Mouse (Mus musculus) cortical plate, adult 2 months (tissue): ENCODE results near the gene Zfp61.

Experiments
- CTCF ChIP-seq: fragments of 200-500 bp; IDR thresholded peaks from 2 replicates; pipeline ENCODE4 v1.5.1; 2011; ENCODE audit warnings: mild to moderate bottlenecking, control low read depth, low read length; ENCODE audit not compliant: insufficient read depth; ENCODE audit errors: extremely low read depth
- POLR2A ChIP-seq: fragments of 200-500 bp; IDR thresholded peaks from 2 replicates; pipeline ENCODE4 v1.6.1; 2011; ENCODE audit warnings: mild to moderate bottlenecking, low read length, control low read depth; ENCODE audit not compliant: insufficient read depth; ENCODE audit errors: extremely low read depth

DNA sequence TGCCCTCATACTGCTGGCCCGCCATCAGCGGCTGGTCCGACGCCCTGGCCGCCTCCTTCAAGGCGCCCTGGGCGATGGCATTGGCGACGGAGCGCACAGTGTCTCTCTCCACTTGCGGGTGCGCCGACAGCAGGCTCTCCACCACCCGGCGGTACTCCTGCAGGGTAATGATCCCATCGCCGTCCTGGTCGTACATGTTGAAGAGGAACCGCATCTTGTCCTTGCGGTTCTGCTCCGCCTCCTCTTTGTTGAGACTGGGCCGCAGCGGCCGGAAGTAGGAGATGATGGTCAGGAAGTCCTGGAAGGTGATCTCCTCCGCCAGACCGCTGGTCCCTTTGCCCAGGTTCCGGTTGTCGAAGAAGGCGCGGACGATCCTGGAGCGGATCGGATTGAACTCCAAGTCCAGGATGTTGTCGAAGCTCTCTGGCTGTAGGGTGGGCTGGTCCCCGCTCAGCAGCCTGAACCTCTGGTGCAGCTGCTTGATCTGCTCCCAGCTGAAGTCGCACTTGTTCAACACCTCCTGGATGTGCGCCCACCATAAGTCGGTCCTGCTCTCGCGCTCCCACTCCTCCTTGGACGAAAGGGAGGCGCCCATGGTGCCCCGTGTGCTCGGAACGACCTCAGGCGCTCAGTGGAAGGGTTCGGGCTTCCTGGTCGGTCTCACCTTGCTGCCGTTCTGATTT, 32.4 kb upstream of the Zfp61 start, which contains the start of gene Tescl:
- TF ChIP-seq CTCF, result no peak
- TF ChIP-seq POLR2A, result no peak
